Mouse (Mus musculus) liver, embryonic 16.5 days (tissue): Measurements from ENCODE around the gene Katnbl1. TPM values are rescaled to one million over a fixed set of nuclear protein-coding genes. Genes with fewer than 3 reads are reported as not detected.
"Not testable (repeated sequence)": the region's sequence is repeated elsewhere in the genome, so short reads cannot be mapped to it uniquely, and the experiment has no call there.

Source experiments
- ATAC-seq: fragments of 200-750 bp; cut with Nextera tagmentation; 2 replicates; pipeline ENCODE4 v1.8.0; 2017; ENCODE audit warnings: low read depth, mild to moderate bottlenecking, moderate number of reproducible peaks, moderate library complexity
- H3K27ac ChIP-seq: fragments of 300-500 bp; sonication (generic); 2 replicates; pipeline ENCODE4 v1.5.1; 2014; ENCODE audit warnings: mild to moderate bottlenecking, low read length
- H3K27me3 ChIP-seq: fragments of 300-500 bp; sonication (generic); 2 replicates; pipeline ENCODE4 v1.6.1; 2014; ENCODE audit warnings: low read depth, low read length, mixed read lengths; ENCODE audit not compliant: control insufficient read depth, insufficient read depth
- H3K36me3 ChIP-seq: fragments of 300-500 bp; sonication (generic); 2 replicates; pipeline ENCODE4 v1.6.1; 2014; ENCODE audit warnings: mild to moderate bottlenecking; ENCODE audit not compliant: control insufficient read depth, insufficient read depth
- H3K4me1 ChIP-seq: fragments of 300-500 bp; sonication (generic); 2 replicates; pipeline ENCODE4 v1.6.1; 2014; ENCODE audit warnings: low read depth, low read length, mixed read lengths; ENCODE audit not compliant: control insufficient read depth
- H3K4me2 ChIP-seq: fragments of 300-500 bp; sonication (generic); 2 replicates; pipeline ENCODE4 v1.6.1; 2014; ENCODE audit warnings: low read depth, low read length, mixed read lengths
- H3K4me3 ChIP-seq: fragments of 300-500 bp; sonication (generic); 2 replicates; pipeline ENCODE4 v1.5.1; 2014; ENCODE audit warnings: low read depth, mild to moderate bottlenecking, low read length
- H3K9ac ChIP-seq: fragments of 300-500 bp; sonication (generic); 2 replicates; pipeline ENCODE4 v1.6.1; 2014; ENCODE audit warnings: low read depth, low read length
- H3K9me3 ChIP-seq: fragments of 300-500 bp; sonication (generic); replicated peaks from 2 replicates; pipeline ENCODE4 v1.6.1; 2016; ENCODE audit warnings: low read length; ENCODE audit not compliant: control insufficient read depth
- WGBS: fragments of 180-500 bp; shearing (Covaris S2); extraction: QIAGEN DNeasy Blood & Tissue Kit; methylation state at CpG from one replicate; pipeline ENCODE4 v1.1.7; 2014; ENCODE audit not compliant: insufficient replicate concordance; 5-methylcytosine and 5-hydroxymethylcytosine counted together
- polyA plus RNA-seq: library from polyadenylated mRNA; unstranded; fragments of >200 nt; fragmentation: Nextera tagmentation; extraction: Ambion mirVana; gene quantifications from 2 replicates; pipeline ENCODE4 v1.2.1, GENCODE M21; 2015

Katnbl1 gene
- polyA plus RNA-seq, 1 experiment from 2014 or later, result 14.4 TPM

DNA sequence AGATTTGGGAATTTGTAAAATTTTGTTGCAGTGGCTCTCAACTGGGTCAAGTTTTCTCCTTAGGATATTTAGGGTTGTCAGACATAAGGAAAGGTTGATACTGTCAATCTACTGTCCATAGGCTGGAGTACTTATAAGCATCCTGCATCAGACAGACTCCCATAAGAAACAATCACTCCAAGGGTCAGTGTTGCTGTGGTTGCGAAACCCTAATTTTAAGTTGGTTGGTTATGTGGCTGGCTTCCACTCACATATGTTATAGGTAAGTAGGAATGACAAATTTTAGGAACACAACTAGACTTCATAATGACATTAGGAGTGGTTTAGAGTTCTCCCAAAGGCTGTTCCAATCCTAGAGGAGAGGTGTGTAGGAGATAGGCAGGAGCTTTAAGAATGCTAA lies 2.2 kb downstream of the Katnbl1 start:
- H3K4me3 ChIP-seq, result no peak overlapping the region
- no peaks in the 10 kb centered on the region for H3K36me3 ChIP-seq
- no peak overlapping the region for H3K27ac ChIP-seq
- 92% methylated on average over 1 of the region's 1 CpGs for WGBS
- no peak overlapping the region for H3K9ac ChIP-seq
- no peaks in the 10 kb centered on the region for H3K27me3 ChIP-seq
- H3K4me2 ChIP-seq, result no peak overlapping the region
- peaks cover 17% of the 10 kb centered on the region for H3K4me1 ChIP-seq
- no peak for ATAC-seq
- no peaks in the 10 kb centered on the region for H3K9me3 ChIP-seq

DNA sequence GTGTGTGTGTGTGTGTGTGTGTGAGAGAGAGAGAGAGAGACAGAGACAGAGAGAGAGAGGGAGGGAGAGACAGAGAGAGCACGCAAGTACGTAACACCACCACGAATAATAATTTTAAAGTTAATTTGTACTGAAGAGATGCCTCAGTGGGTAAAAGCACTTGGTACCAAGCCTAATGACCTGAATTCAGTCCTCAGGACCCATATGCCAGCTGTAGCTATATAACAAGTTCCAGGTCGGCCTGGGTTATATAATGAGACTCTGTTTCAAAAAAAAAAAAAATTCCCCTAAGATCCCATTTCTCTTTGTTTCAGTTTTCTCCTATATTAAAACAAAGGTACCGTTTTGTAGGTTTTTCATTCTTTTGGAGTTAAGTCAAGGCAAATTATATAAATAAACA lies 11.8 kb downstream of the Katnbl1 start:
- H3K4me1 ChIP-seq, result no peaks in the 10 kb centered on the region; the same call in none of the 2 replicates
- no peak overlapping the region for H3K4me3 ChIP-seq
- no peak overlapping the region for H3K27ac ChIP-seq
- 84% methylated on average over 5 of the region's 5 CpGs for WGBS
- no peak overlapping the region for H3K9ac ChIP-seq
- no peaks in the 10 kb centered on the region for H3K27me3 ChIP-seq
- H3K4me2 ChIP-seq, result no peak overlapping the region
- no peak for ATAC-seq
- H3K9me3 ChIP-seq, result no peaks in the 10 kb centered on the region
- no peaks in the 10 kb centered on the region for H3K36me3 ChIP-seq

DNA sequence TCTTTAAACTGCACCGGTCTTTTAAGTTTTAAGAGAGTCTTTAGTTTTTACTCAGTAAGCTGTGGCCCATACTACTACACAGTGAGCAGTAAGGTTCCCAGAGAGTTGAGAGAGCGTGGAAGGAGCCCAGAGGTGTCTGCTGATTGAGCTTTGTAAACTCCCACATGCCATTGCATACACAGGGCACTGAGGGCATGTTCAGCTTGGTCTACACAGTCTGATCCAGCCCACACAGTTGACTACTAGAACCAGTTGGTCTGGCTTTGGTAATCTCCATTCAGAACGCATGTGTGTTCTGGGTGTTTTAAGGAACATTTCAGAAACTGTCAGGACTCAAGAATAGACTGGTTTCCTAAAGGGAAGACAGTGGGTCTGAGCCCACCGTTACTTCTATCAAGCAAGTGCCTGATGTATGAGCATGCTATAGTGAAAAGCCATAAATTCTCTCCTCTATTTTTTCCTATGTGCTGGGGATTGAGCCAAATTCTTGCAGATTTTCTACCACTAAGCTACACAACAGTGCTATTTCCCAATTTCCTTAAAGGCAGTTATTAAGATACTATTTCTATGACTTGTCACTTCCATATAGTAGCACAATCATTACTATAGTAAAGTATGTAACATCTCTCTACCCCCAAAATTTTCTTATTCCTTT lies 12.5 kb downstream of the Katnbl1 start:
- Histone ChIP-seq H3K4me1 (peaks cover 4% of the 10 kb centered on the region), H3K4me3 (no peak overlapping the region), H3K27me3 (no peaks in the 10 kb centered on the region), H3K36me3 (no peaks in the 10 kb centered on the region), H3K9me3 (no peaks in the 10 kb centered on the region), H3K4me2 (no peak overlapping the region), H3K27ac (no peak overlapping the region), H3K9ac (no peak overlapping the region)
- WGBS, result 76% methylated on average over 4 of the region's 4 CpGs
- peak; percentile 30; the same call in 1 of the 2 replicates for ATAC-seq

DNA sequence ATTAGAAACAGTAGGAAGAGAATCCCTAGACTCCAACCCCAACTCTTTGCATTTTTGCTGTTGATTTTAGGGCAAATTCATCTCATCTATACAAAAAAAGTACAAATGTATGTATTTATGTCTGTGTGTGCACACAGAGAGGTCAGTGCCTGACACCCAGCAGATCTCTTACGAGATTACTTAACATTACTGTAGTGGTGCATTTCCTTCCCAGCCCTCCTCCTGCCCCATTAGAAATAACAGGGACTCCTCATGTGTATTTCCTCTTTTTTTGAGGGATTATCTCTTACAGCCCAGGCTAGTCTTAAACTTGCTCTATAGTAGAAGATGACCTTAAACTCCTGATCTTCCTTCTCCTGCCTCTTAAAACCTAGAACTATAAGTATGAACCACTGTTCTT lies 13.7 kb downstream of the Katnbl1 start:
- ATAC-seq, result no peak
- no peaks in the 10 kb centered on the region for H3K27me3 ChIP-seq
- H3K9ac ChIP-seq, result no peak overlapping the region
- H3K4me1 ChIP-seq, result peaks cover 7% of the 10 kb centered on the region
- no peaks in the 10 kb centered on the region for H3K9me3 ChIP-seq
- WGBS, result 34% methylated on average over 1 of the region's 1 CpGs
- H3K4me3 ChIP-seq, result no peak overlapping the region
- H3K4me2 ChIP-seq, result no peak overlapping the region
- H3K27ac ChIP-seq, result no peak overlapping the region
- no peaks in the 10 kb centered on the region for H3K36me3 ChIP-seq

DNA sequence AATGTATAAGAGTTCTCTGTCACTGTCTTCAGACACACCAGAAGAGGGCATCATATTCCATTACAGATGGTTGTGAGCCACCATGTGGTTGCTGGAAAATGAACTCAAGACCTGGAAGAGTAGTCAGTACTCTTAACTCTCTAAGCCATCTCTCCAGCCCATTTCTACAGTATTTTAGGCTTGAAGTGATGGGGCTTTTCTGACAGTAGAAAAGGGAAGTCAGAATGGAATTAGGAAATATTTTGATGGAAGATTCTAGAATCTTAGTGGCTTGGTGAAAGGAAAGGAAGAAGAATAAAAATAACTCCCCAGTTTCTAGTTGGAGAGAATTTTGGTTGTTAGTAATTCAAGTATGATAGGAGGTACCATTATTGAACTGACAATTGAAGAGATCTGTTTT lies 14.9 kb downstream of the Katnbl1 start:
- Histone ChIP-seq H3K9ac (no peak overlapping the region), H3K36me3 (no peaks in the 10 kb centered on the region), H3K27me3 (no peaks in the 10 kb centered on the region), H3K9me3 (no peaks in the 10 kb centered on the region), H3K27ac (no peak overlapping the region), H3K4me1 (peaks cover 7% of the 10 kb centered on the region), H3K4me2 (no peak overlapping the region), H3K4me3 (no peak overlapping the region)
- ATAC-seq, result no peak

DNA sequence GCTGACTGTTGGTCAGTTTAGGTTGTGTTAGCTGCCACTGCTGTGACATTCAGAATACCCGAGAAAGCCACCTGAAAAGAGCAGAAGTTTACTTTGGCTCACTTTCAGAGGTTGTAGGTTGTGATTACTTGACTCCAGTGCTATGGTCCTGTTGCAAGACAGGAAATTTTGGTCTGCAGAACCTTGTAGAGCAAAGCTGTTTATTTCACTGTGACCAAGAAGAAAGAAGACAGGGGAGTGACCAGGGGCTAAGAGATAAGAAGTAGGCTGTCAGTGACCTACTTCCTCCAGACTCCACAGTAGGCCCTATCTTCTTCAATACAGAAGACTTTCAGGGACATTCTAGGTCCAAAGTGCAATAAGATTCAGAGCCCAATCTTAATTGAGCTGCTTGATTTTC lies 17.6 kb downstream of the Katnbl1 start:
- 13% methylated on average over 1 of the region's 1 CpGs for WGBS
- no peak overlapping the region for H3K27ac ChIP-seq
- H3K36me3 ChIP-seq, result no peaks in the 10 kb centered on the region
- no peaks in the 10 kb centered on the region for H3K27me3 ChIP-seq
- ATAC-seq, result no peak; the same call in 1 of the 2 replicates
- peaks cover 7% of the 10 kb centered on the region for H3K4me1 ChIP-seq
- H3K9ac ChIP-seq, result no peak overlapping the region
- no peaks in the 10 kb centered on the region for H3K9me3 ChIP-seq
- no peak overlapping the region for H3K4me2 ChIP-seq
- no peak overlapping the region for H3K4me3 ChIP-seq

DNA sequence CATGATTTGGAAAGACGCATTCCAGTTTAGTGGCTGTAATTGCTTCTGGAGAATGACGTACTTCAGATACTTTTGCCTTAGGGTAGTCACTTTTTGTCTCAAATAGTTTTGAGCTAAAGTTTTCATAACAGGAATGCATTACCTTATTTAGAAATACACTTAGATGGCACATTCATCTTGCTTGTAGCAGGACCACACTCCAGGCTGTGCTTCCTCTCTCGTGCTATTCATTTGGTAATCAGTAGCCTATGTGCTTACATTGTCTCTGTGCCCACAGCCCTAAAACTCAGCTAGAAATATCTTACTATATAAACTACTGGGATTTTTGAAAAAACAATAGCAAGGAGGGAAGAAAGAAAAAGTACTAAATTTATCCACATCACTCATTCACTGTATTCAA lies 28.0 kb downstream of the Katnbl1 start:
- H3K27ac ChIP-seq, result no peak overlapping the region
- no peak overlapping the region for H3K9ac ChIP-seq
- H3K36me3 ChIP-seq, result peaks cover 8% of the 10 kb centered on the region
- H3K4me3 ChIP-seq, result no peak overlapping the region
- ATAC-seq, result no peak
- WGBS, result 84% methylated on average over 3 of the region's 3 CpGs
- no peaks in the 10 kb centered on the region for H3K27me3 ChIP-seq
- H3K4me1 ChIP-seq, result no peaks in the 10 kb centered on the region
- no peak overlapping the region for H3K4me2 ChIP-seq
- no peaks in the 10 kb centered on the region for H3K9me3 ChIP-seq

DNA sequence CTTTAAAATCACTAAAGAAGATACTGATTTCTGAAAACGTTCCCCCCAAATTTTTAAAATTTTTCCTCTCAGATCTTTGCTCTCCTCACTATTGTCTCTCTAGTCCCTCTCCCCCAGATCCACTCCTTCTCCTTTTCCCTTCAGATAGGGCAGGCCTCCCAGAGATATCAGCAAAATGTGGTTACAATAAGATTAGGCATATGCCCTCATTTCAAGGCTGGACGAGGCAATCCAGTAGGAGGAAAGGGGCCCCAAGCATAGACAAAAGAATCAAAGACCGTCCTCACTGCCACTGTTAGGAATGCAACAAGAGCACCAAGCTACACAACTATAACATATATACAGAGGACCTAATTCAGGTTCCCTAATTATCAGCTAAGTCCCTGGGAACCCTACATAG lies 46.3 kb downstream of the Katnbl1 start:
- H3K9me3 ChIP-seq, result no peaks in the 10 kb centered on the region
- no peaks in the 10 kb centered on the region for H3K27me3 ChIP-seq
- no peak overlapping the region for H3K4me3 ChIP-seq
- H3K4me2 ChIP-seq, result no peak overlapping the region
- no peaks in the 10 kb centered on the region for H3K4me1 ChIP-seq
- no peak overlapping the region for H3K27ac ChIP-seq
- no peak for ATAC-seq
- no peaks in the 10 kb centered on the region for H3K36me3 ChIP-seq
- H3K9ac ChIP-seq, result no peak overlapping the region
- 26% methylated on average over 3 of the region's 3 CpGs for WGBS

DNA sequence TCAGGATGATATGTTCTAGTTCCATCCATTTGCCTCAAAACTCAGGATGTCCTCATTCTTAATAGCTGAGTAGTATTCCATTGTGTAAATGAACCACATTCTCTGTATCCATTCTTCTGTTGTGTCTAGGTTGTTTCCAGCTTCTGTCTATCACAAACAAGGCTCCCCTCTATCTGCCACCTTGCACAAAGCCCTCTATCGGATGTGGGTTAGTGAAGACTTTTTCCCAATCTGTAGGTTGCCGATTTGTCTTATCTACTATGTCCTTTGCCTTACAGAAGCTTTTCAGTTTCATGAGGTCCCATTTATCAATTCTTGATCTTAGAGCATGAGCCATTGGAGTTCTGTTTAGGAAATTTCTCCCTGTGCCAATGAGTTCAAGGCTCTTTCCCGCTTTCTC lies 49.5 kb downstream of the Katnbl1 start:
- WGBS, result 58% methylated on average over 3 of the region's 3 CpGs
- not testable (repeated sequence) for H3K36me3 ChIP-seq

More for the DNA sequence above, 49.5 kb downstream of the Katnbl1 start:
- H3K9ac ChIP-seq, H3K27me3 ChIP-seq, H3K27ac ChIP-seq, ATAC-seq, H3K4me1 ChIP-seq, H3K4me3 ChIP-seq, H3K9me3 ChIP-seq, H3K4me2 ChIP-seq: not testable (repeated sequence)
